Mouse (Mus musculus): Measurements from ENCODE around the gene Cracr2b. TPM values are rescaled to one million over a fixed set of nuclear protein-coding genes. Genes with fewer than 3 reads are reported as not detected.

Gene Cracr2b
- 13.8 and 14.0 TPM in 2 replicates for polyA plus RNA-seq (2014; fragmentation: Nextera tagmentation; extraction: Ambion mirVana)

GRCm38 (mm10) chr7:141460391-141461113, at the start of gene Cracr2b:
Gene Cracr2b (plus strand): TSS chr7:141461094.
- 54% methylated on average over 15 of the region's 15 CpGs for WGBS
- Histone ChIP-seq H3K9me3 (ENCODE audit: control insufficient read depth, low read length) (no peaks in the 10 kb centered on the region), H3K4me3 (ENCODE audit: low read depth, low read length) (peak within 1 kb of the TSS; percentile 36), H3K36me3 (ENCODE audit: control insufficient read depth, insufficient read depth, low read length) (0 out of 2 replicates have a peak, but pooled peaks cover 3% of the 10 kb centered on the region), H3K9ac (ENCODE audit: low read length) (peak within 1 kb of the TSS; percentile 40), H3K27ac (ENCODE audit: low read depth) (no peak within 1 kb of the TSS), H3K4me2 (ENCODE audit: low read length) (peak within 1 kb of the TSS; percentile 69), H3K27me3 (replicated peaks; ENCODE audit: control insufficient read depth, insufficient read depth, low read length) (peaks cover 58% of the 10 kb centered on the region), H3K4me1 (replicated peaks; ENCODE audit: control insufficient read depth, insufficient read depth, low read length) (peaks cover 16% of the 10 kb centered on the region)
- no peak for DNase-seq (ENCODE audit: low spot score)
- ATAC-seq (replicated peaks; ENCODE audit: low FRiP score, low TSS enrichment, low read depth), result no peak

GRCm38 (mm10) chr7:141411667-141412066, 49.2 kb upstream of the Cracr2b start:
- Histone ChIP-seq H3K9me3 (ENCODE audit: control insufficient read depth, low read length) (no peaks in the 10 kb centered on the region), H3K4me2 (ENCODE audit: low read length) (no peak overlapping the region), H3K27ac (ENCODE audit: low read depth) (no peak overlapping the region), H3K36me3 (ENCODE audit: control insufficient read depth, insufficient read depth, low read length) (peaks cover 31% of the 10 kb centered on the region), H3K4me1 (replicated peaks; ENCODE audit: control insufficient read depth, insufficient read depth, low read length) (peaks cover 10% of the 10 kb centered on the region; the same call in 1 of the 2 replicates), H3K27me3 (replicated peaks; ENCODE audit: control insufficient read depth, insufficient read depth, low read length) (no peaks in the 10 kb centered on the region), H3K4me3 (ENCODE audit: low read depth, low read length) (no peak overlapping the region), H3K9ac (ENCODE audit: low read length) (no peak overlapping the region)
- no peak for DNase-seq (ENCODE audit: low spot score)
- 94% methylated on average over 1 of the region's 1 CpGs for WGBS
- ATAC-seq (replicated peaks; ENCODE audit: low FRiP score, low TSS enrichment, low read depth), result no peak

- peak; percentile 10; the same call in 1 of the 2 replicates for ATAC-seq (replicated peaks; ENCODE audit: low FRiP score, low TSS enrichment, low read depth)
- H3K4me2 ChIP-seq (ENCODE audit: low read length), result peak overlapping the region; percentile 70
- DNase-seq (ENCODE audit: low spot score), result no peak
- H3K36me3 ChIP-seq (ENCODE audit: control insufficient read depth, insufficient read depth, low read length), result peaks cover 25% of the 10 kb centered on the region
- peaks cover 10% of the 10 kb centered on the region; the same call in 1 of the 2 replicates for H3K4me1 ChIP-seq (replicated peaks; ENCODE audit: control insufficient read depth, insufficient read depth, low read length)
- H3K27me3 ChIP-seq (replicated peaks; ENCODE audit: control insufficient read depth, insufficient read depth, low read length), result no peaks in the 10 kb centered on the region
- 2% methylated on average over 16 of the region's 16 CpGs for WGBS
- peak overlapping the region; percentile 64 for H3K9ac ChIP-seq (ENCODE audit: low read length)
- peak overlapping the region; percentile 43 for H3K27ac ChIP-seq (ENCODE audit: low read depth)
- peak overlapping the region; percentile 92 for H3K4me3 ChIP-seq (ENCODE audit: low read depth, low read length)
- H3K9me3 ChIP-seq (ENCODE audit: control insufficient read depth, low read length), result no peaks in the 10 kb centered on the region
These were observed 47.6 kb upstream of the Cracr2b start for GRCm38 (mm10) chr7:141413331-141413730.

- Histone ChIP-seq H3K4me1 (replicated peaks; ENCODE audit: control insufficient read depth, insufficient read depth, low read length) (peaks cover 9% of the 10 kb centered on the region; the same call in 1 of the 2 replicates), H3K36me3 (ENCODE audit: control insufficient read depth, insufficient read depth, low read length) (peaks cover 18% of the 10 kb centered on the region), H3K9me3 (ENCODE audit: control insufficient read depth, low read length) (no peaks in the 10 kb centered on the region), H3K9ac (ENCODE audit: low read length) (peak within 1 kb of the TSS; percentile 64), H3K4me2 (ENCODE audit: low read length) (peak within 1 kb of the TSS; percentile 74), H3K4me3 (ENCODE audit: low read depth, low read length) (peak within 1 kb of the TSS; percentile 92), H3K27me3 (replicated peaks; ENCODE audit: control insufficient read depth, insufficient read depth, low read length) (no peaks in the 10 kb centered on the region), H3K27ac (ENCODE audit: low read depth) (peak within 1 kb of the TSS; percentile 43)
- whole genome bisulfite sequencing, result under 1% methylated on average over 47 of the region's 56 CpGs
- peak; percentile 87 for ATAC-seq (replicated peaks; ENCODE audit: low FRiP score, low TSS enrichment, low read depth)
- peak; percentile 100 for DNase-seq (ENCODE audit: low spot score)
These were observed 46.9 kb upstream of the Cracr2b start, which contains the start of gene Gatd1 for GRCm38 (mm10) chr7:141413809-141414584. Gene Gatd1 (minus strand): TSS chr7:141414136.

GRCm38 (mm10) chr7:141416144-141416841, 44.6 kb upstream of the Cracr2b start:
- DNase-seq (ENCODE audit: low spot score) (no peak), ATAC-seq (replicated peaks; ENCODE audit: low FRiP score, low TSS enrichment, low read depth) (no peak)
- Histone ChIP-seq H3K27ac (ENCODE audit: low read depth) (no peak overlapping the region), H3K36me3 (ENCODE audit: control insufficient read depth, insufficient read depth, low read length) (no peaks in the 10 kb centered on the region), H3K4me2 (ENCODE audit: low read length) (no peak overlapping the region), H3K9me3 (ENCODE audit: control insufficient read depth, low read length) (no peaks in the 10 kb centered on the region), H3K4me3 (ENCODE audit: low read depth, low read length) (no peak overlapping the region), H3K9ac (ENCODE audit: low read length) (no peak overlapping the region), H3K27me3 (replicated peaks; ENCODE audit: control insufficient read depth, insufficient read depth, low read length) (no peaks in the 10 kb centered on the region), H3K4me1 (replicated peaks; ENCODE audit: control insufficient read depth, insufficient read depth, low read length) (peaks cover 7% of the 10 kb centered on the region; the same call in 1 of the 2 replicates)
- 81% methylated on average over 6 of the region's 6 CpGs for WGBS

DNA sequence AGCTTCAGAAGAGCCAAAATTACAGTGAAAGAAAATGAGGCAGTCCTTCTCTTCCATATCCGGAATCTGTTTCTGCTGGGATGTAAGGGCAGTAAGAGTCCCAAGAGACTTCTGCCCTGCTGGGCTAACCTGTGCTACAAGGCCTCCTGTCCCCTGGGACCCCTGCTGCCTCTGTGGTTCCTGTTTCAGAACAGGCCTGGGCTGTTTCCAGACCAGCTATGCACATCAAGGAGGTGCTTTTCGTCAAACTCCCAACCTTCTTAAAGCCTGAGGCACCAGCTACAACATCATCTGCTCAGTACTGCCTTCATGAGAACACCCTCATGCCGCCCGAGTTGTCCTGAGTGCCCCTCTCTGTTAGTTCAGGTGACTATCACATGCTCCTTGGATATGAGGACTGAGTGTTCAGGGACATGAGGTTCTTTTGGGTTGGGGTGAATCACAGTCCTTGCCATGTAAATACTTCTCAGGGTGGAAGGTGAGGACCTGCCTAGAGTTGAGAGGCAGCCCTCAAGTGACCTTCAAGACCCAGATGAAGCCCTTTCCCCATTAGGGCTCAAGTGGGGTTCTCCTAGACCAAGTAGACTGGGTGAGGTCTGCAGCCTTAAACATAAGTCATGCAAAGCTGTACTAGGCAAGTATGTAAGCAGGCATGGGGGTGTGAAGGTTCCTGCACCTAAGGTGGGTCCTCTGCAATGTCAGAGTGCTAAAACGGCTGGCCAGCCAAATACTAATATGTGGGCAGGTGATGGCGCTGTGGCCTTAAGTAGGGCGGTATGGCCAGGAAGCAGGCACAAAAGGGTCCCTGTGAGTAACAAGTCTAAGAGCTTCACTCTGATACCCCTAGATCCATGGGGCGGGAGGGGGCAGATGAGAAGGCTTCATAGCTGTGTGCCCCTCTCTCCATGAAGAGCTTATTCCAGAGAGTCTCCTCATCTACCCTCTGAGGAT, 42.9 kb upstream of the Cracr2b start:
- ATAC-seq (replicated peaks; ENCODE audit: low FRiP score, low TSS enrichment, low read depth) (no peak), DNase-seq (ENCODE audit: low spot score) (no peak)
- WGBS, result 68% methylated on average over 8 of the region's 8 CpGs
- Histone ChIP-seq H3K4me2 (ENCODE audit: low read length) (no peak overlapping the region), H3K9me3 (ENCODE audit: control insufficient read depth, low read length) (no peaks in the 10 kb centered on the region), H3K4me3 (ENCODE audit: low read depth, low read length) (no peak overlapping the region), H3K9ac (ENCODE audit: low read length) (no peak overlapping the region), H3K36me3 (ENCODE audit: control insufficient read depth, insufficient read depth, low read length) (no peaks in the 10 kb centered on the region), H3K4me1 (replicated peaks; ENCODE audit: control insufficient read depth, insufficient read depth, low read length) (peaks cover 5% of the 10 kb centered on the region; the same call in 1 of the 2 replicates), H3K27ac (ENCODE audit: low read depth) (no peak overlapping the region), H3K27me3 (replicated peaks; ENCODE audit: control insufficient read depth, insufficient read depth, low read length) (no peaks in the 10 kb centered on the region)

- ATAC-seq (replicated peaks; ENCODE audit: low FRiP score, low TSS enrichment, low read depth) (no peak), DNase-seq (ENCODE audit: low spot score) (peak; percentile 63)
- Histone ChIP-seq H3K27ac (ENCODE audit: low read depth) (no peak overlapping the region), H3K9ac (ENCODE audit: low read length) (no peak overlapping the region), H3K4me3 (ENCODE audit: low read depth, low read length) (no peak overlapping the region), H3K4me1 (replicated peaks; ENCODE audit: control insufficient read depth, insufficient read depth, low read length) (0 out of 2 replicates have a peak, but pooled peaks cover 3% of the 10 kb centered on the region), H3K36me3 (ENCODE audit: control insufficient read depth, insufficient read depth, low read length) (no peaks in the 10 kb centered on the region), H3K27me3 (replicated peaks; ENCODE audit: control insufficient read depth, insufficient read depth, low read length) (no peaks in the 10 kb centered on the region), H3K9me3 (ENCODE audit: control insufficient read depth, low read length) (no peaks in the 10 kb centered on the region), H3K4me2 (ENCODE audit: low read length) (no peak overlapping the region)
- WGBS, result 59% methylated on average over 7 of the region's 7 CpGs
These were observed 41.9 kb upstream of the Cracr2b start for GRCm38 (mm10) chr7:141418970-141419369.

Data from intestine, embryonic 14.5 days (tissue).